Mouse (Mus musculus) brain, embryonic 14.5 days (tissue): Measurements from ENCODE around the gene Klf2.

ENCODE experiments used
- CTCF ChIP-seq: fragments of 200-500 bp; IDR thresholded peaks from 2 replicates; pipeline ENCODE4 v1.5.1; 2012; ENCODE audit warnings: inconsistent platforms, mild to moderate bottlenecking, moderate library complexity, borderline replicate concordance; ENCODE audit not compliant: insufficient read depth, insufficient read length; ENCODE audit errors: extremely low read depth
- POLR2A ChIP-seq: fragments of 200-500 bp; IDR thresholded peaks from 2 replicates; pipeline ENCODE4 v1.6.1; 2012; ENCODE audit warnings: mild to moderate bottlenecking, inconsistent platforms, borderline replicate concordance; ENCODE audit not compliant: poor library complexity, insufficient read depth, insufficient read length, severe bottlenecking; ENCODE audit errors: extremely low read depth

DNA sequence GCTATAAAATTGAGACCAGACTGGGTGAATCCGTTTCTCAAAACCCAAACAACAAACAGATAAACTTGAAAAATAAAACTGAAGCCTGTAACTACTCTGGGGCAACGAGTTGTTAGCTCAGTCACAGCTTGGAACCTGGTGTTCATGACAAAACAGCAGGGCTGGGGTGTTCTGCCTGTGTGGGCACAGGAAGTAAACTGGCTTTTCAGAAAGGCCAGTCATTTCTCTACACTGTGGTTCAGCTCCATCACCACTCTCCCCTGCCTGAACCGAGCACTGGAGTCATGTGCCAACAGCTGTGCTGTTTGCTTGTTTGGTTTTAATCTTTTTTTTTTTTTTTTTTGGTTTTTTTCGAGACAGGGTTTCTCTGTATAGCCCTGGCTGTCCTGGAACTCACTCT is 24.9 kb downstream of the Klf2 start:
- TF ChIP-seq CTCF (no peak), POLR2A (no peak)
